Mouse (Mus musculus): Measurements from ENCODE around the gene Dnajc2. TPM values are rescaled to one million over a fixed set of nuclear protein-coding genes. Genes with fewer than 3 reads are reported as not detected.
A peak's percentile ranks its signal among the peaks of the same experiment; 100 is the strongest.

The Dnajc2 gene
- polyA plus RNA-seq (2015; fragmentation: Nextera tagmentation; extraction: Ambion mirVana): 75.2 and 77.8 TPM in 2 replicates

- under 1% methylated on average over 37 of the region's 37 CpGs for WGBS
- Histone ChIP-seq H3K27me3 (no peaks in the 10 kb centered on the region), H3K36me3 (peaks cover 39% of the 10 kb centered on the region), H3K4me2 (peak within 1 kb of the TSS; percentile 91), H3K4me3 (replicated peaks) (peak within 1 kb of the TSS; percentile 99), H3K9me3 (replicated peaks) (no peaks in the 10 kb centered on the region), H3K9ac (peak within 1 kb of the TSS; percentile 77), H3K27ac (peak within 1 kb of the TSS; percentile 87), H3K4me1 (peaks cover 17% of the 10 kb centered on the region)
- ATAC-seq (replicated peaks; ENCODE audit: low FRiP score): peak; percentile 97
Observed at GRCm38 (mm10) chr5:21785053-21785452, at the start of gene Dnajc2, which contains the start of gene Psmc2. Dnajc2 (minus strand) TSS chr5:21785251. Psmc2 (plus strand) TSS chr5:21785283.

- WGBS: 60% methylated on average over 3 of the region's 3 CpGs
- H3K27me3 ChIP-seq: no peaks in the 10 kb centered on the region
- no peaks in the 10 kb centered on the region for H3K4me1 ChIP-seq
- no peaks in the 10 kb centered on the region for H3K9me3 ChIP-seq (replicated peaks)
- H3K4me3 ChIP-seq (replicated peaks): no peak overlapping the region
- H3K4me2 ChIP-seq: no peak overlapping the region
- no peak overlapping the region for H3K27ac ChIP-seq
- no peak for ATAC-seq (replicated peaks; ENCODE audit: low FRiP score)
- H3K9ac ChIP-seq: no peak overlapping the region
- no peaks in the 10 kb centered on the region for H3K36me3 ChIP-seq
Observed at GRCm38 (mm10) chr5:21831761-21832160, 46.7 kb upstream of the Dnajc2 start.

GRCm38 (mm10) chr5:21828855-21829254, 43.8 kb upstream of the Dnajc2 start:
- WGBS: 69% methylated on average over 4 of the region's 4 CpGs
- no peaks in the 10 kb centered on the region for H3K9me3 ChIP-seq (replicated peaks)
- 0 out of 2 replicates have a peak, but pooled peaks cover 4% of the 10 kb centered on the region for H3K4me1 ChIP-seq
- no peak overlapping the region for H3K9ac ChIP-seq
- no peak overlapping the region for H3K4me2 ChIP-seq
- H3K36me3 ChIP-seq: no peaks in the 10 kb centered on the region
- H3K4me3 ChIP-seq (replicated peaks): no peak overlapping the region
- no peaks in the 10 kb centered on the region for H3K27me3 ChIP-seq
- ATAC-seq (replicated peaks; ENCODE audit: low FRiP score): no peak
- H3K27ac ChIP-seq: no peak overlapping the region

- Histone ChIP-seq H3K27me3 (no peaks in the 10 kb centered on the region), H3K4me3 (replicated peaks) (no peak overlapping the region), H3K27ac (no peak overlapping the region), H3K36me3 (no peaks in the 10 kb centered on the region), H3K4me2 (no peak overlapping the region), H3K4me1 (0 out of 2 replicates have a peak, but pooled peaks cover 4% of the 10 kb centered on the region), H3K9me3 (replicated peaks) (no peaks in the 10 kb centered on the region), H3K9ac (no peak overlapping the region)
- ATAC-seq (replicated peaks; ENCODE audit: low FRiP score): peak; percentile 77
- 13% methylated on average over 6 of the region's 6 CpGs for whole genome bisulfite sequencing
Observed at GRCm38 (mm10) chr5:21827643-21828042, 42.6 kb upstream of the Dnajc2 start.

- no peaks in the 10 kb centered on the region for H3K27me3 ChIP-seq
- H3K4me3 ChIP-seq (replicated peaks): no peak overlapping the region
- H3K36me3 ChIP-seq: no peaks in the 10 kb centered on the region
- H3K4me1 ChIP-seq: 0 out of 2 replicates have a peak, but pooled peaks cover 4% of the 10 kb centered on the region
- no peaks in the 10 kb centered on the region for H3K9me3 ChIP-seq (replicated peaks)
- H3K27ac ChIP-seq: no peak overlapping the region
- no peak overlapping the region for H3K9ac ChIP-seq
- H3K4me2 ChIP-seq: no peak overlapping the region
- ATAC-seq (replicated peaks; ENCODE audit: low FRiP score): no peak
- 26% methylated on average over 7 of the region's 7 CpGs for WGBS
Observed at GRCm38 (mm10) chr5:21826370-21826769, 41.3 kb upstream of the Dnajc2 start.

GRCm38 (mm10) chr5:21813994-21814393, 28.9 kb upstream of the Dnajc2 start:
- Histone ChIP-seq H3K4me1 (no peaks in the 10 kb centered on the region), H3K27me3 (no peaks in the 10 kb centered on the region), H3K4me2 (no peak overlapping the region), H3K27ac (no peak overlapping the region), H3K9me3 (replicated peaks) (no peaks in the 10 kb centered on the region), H3K4me3 (replicated peaks) (no peak overlapping the region), H3K9ac (no peak overlapping the region), H3K36me3 (no peaks in the 10 kb centered on the region)
- no peak for ATAC-seq (replicated peaks; ENCODE audit: low FRiP score)
- WGBS: 58% methylated on average over 1 of the region's 1 CpGs

- no peak overlapping the region for H3K9ac ChIP-seq
- ATAC-seq (replicated peaks; ENCODE audit: low FRiP score): no peak
- no peaks in the 10 kb centered on the region for H3K4me1 ChIP-seq
- H3K27me3 ChIP-seq: no peaks in the 10 kb centered on the region
- no peak overlapping the region for H3K4me3 ChIP-seq (replicated peaks)
- no peaks in the 10 kb centered on the region for H3K9me3 ChIP-seq (replicated peaks)
- 78% methylated on average over 10 of the region's 10 CpGs for WGBS
- H3K4me2 ChIP-seq: no peak overlapping the region
- H3K36me3 ChIP-seq: no peaks in the 10 kb centered on the region
- H3K27ac ChIP-seq: no peak overlapping the region
Observed at GRCm38 (mm10) chr5:21810924-21811323, 25.9 kb upstream of the Dnajc2 start.

- Histone ChIP-seq H3K4me1 (no peaks in the 10 kb centered on the region), H3K27ac (no peak overlapping the region), H3K4me3 (replicated peaks) (no peak overlapping the region), H3K9me3 (replicated peaks) (no peaks in the 10 kb centered on the region), H3K4me2 (no peak overlapping the region), H3K36me3 (peaks cover 46% of the 10 kb centered on the region), H3K27me3 (no peaks in the 10 kb centered on the region), H3K9ac (no peak overlapping the region)
- ATAC-seq (replicated peaks; ENCODE audit: low FRiP score): no peak
- 75% methylated on average over 4 of the region's 4 CpGs for WGBS
Observed at GRCm38 (mm10) chr5:21804837-21805236, 19.8 kb upstream of the Dnajc2 start.

- Histone ChIP-seq H3K27ac (no peak overlapping the region), H3K27me3 (no peaks in the 10 kb centered on the region), H3K4me3 (replicated peaks) (no peak overlapping the region), H3K9ac (no peak overlapping the region), H3K36me3 (peaks cover 55% of the 10 kb centered on the region), H3K4me1 (no peaks in the 10 kb centered on the region), H3K9me3 (replicated peaks) (no peaks in the 10 kb centered on the region), H3K4me2 (no peak overlapping the region)
- no peak for ATAC-seq (replicated peaks; ENCODE audit: low FRiP score)
- 90% methylated on average over 12 of the region's 12 CpGs for WGBS
Observed at GRCm38 (mm10) chr5:21803691-21804188, 18.7 kb upstream of the Dnajc2 start.

- ATAC-seq (replicated peaks; ENCODE audit: low FRiP score): no peak
- Histone ChIP-seq H3K4me2 (no peak overlapping the region), H3K4me3 (replicated peaks) (no peak overlapping the region), H3K27ac (no peak overlapping the region), H3K36me3 (peaks cover 62% of the 10 kb centered on the region), H3K9ac (no peak overlapping the region), H3K9me3 (replicated peaks) (no peaks in the 10 kb centered on the region), H3K27me3 (no peaks in the 10 kb centered on the region), H3K4me1 (no peaks in the 10 kb centered on the region)
- WGBS: 83% methylated on average over 9 of the region's 9 CpGs
Observed at GRCm38 (mm10) chr5:21802907-21803306, 17.9 kb upstream of the Dnajc2 start.

- Histone ChIP-seq H3K36me3 (peaks cover 34% of the 10 kb centered on the region), H3K4me2 (no peak overlapping the region), H3K9ac (no peak overlapping the region), H3K9me3 (replicated peaks) (no peaks in the 10 kb centered on the region), H3K27ac (no peak overlapping the region), H3K27me3 (no peaks in the 10 kb centered on the region), H3K4me1 (peaks cover 14% of the 10 kb centered on the region), H3K4me3 (replicated peaks) (no peak overlapping the region)
- ATAC-seq (replicated peaks; ENCODE audit: low FRiP score): no peak
Observed at GRCm38 (mm10) chr5:21792166-21792565, 7.1 kb upstream of the Dnajc2 start.

GRCm38 (mm10) chr5:21789061-21789460, 4.0 kb upstream of the Dnajc2 start:
- Histone ChIP-seq H3K4me1 (peaks cover 15% of the 10 kb centered on the region), H3K36me3 (peaks cover 16% of the 10 kb centered on the region), H3K4me3 (replicated peaks) (no peak overlapping the region), H3K9me3 (replicated peaks) (no peaks in the 10 kb centered on the region), H3K4me2 (no peak overlapping the region), H3K27me3 (no peaks in the 10 kb centered on the region), H3K27ac (no peak overlapping the region), H3K9ac (no peak overlapping the region)
- 52% methylated on average over 5 of the region's 5 CpGs for WGBS
- ATAC-seq (replicated peaks; ENCODE audit: low FRiP score): no peak

All from kidney, embryonic 15.5 days (tissue).